Mouse (Mus musculus) G1E (cell line): ENCODE data around the gene Mob1b. TPM values are rescaled to one million over a fixed set of nuclear protein-coding genes. Genes with fewer than 3 reads are reported as not detected.

Experiments used
- ATAC-seq: 2 replicates; pipeline ENCODE4 v1.8.0; 2016; ENCODE audit warnings: mild to moderate bottlenecking; ENCODE audit not compliant: insufficient number of reproducible peaks, poor library complexity, low FRiP score, severe bottlenecking; ENCODE audit errors: extremely low read depth
- DNase-seq: peaks from one replicate; pipeline ENCODE4 v3.0.0; 2012; ENCODE audit warnings: low spot score
- H3K27me3 ChIP-seq: 2 replicates; pipeline ENCODE4 v1.6.1; 2012; ENCODE audit warnings: mild to moderate bottlenecking, low read length, inconsistent platforms; ENCODE audit not compliant: insufficient read depth
- H3K36me3 ChIP-seq: replicated peaks from 2 replicates; pipeline ENCODE3; 2012; ENCODE audit warnings: mild to moderate bottlenecking, inconsistent platforms
- H3K4me1 ChIP-seq: 2 replicates; pipeline ENCODE4 v1.6.1; 2012; ENCODE audit warnings: low read depth, low read length, inconsistent platforms, mixed read lengths; ENCODE audit not compliant: insufficient read depth
- H3K4me3 ChIP-seq: 2 replicates; pipeline ENCODE4 v1.5.1; 2012; ENCODE audit warnings: low read depth, mild to moderate bottlenecking, inconsistent platforms, low read length, moderate library complexity, mixed read lengths
- H3K9me3 ChIP-seq: replicated peaks from 2 replicates; pipeline ENCODE4 v1.6.1; 2012; ENCODE audit warnings: inconsistent platforms
- CTCF ChIP-seq: IDR thresholded peaks from 2 replicates; pipeline ENCODE4 v1.5.1; 2012; ENCODE audit warnings: low read depth, low read length, inconsistent platforms, mixed read lengths
- GATA1 ChIP-seq: IDR thresholded peaks from 2 replicates; pipeline ENCODE4 v1.6.1; 2012; ENCODE audit warnings: borderline replicate concordance, low read length, inconsistent platforms, mixed read lengths
- GATA2 ChIP-seq: IDR thresholded peaks from 2 replicates; pipeline ENCODE4 v1.6.1; 2012; ENCODE audit warnings: low read depth, low read length, inconsistent platforms, borderline replicate concordance
- POLR2AphosphoS5 ChIP-seq: IDR thresholded peaks from 2 replicates; pipeline ENCODE4 v1.6.1; 2012; ENCODE audit warnings: low read depth, low read length, inconsistent platforms; ENCODE audit not compliant: insufficient replicate concordance
- TAL1 ChIP-seq: conservative IDR thresholded peaks from 2 replicates; pipeline ENCODE4 v1.6.1; 2012; ENCODE audit warnings: low read depth, low read length, inconsistent platforms, mixed read lengths
- polyA plus RNA-seq: library from polyadenylated mRNA; stranded (reverse); fragments of >175 nt; gene quantifications from 2 replicates; pipeline ENCODE4 v1.2.3, GENCODE M21; 2012
- total RNA-seq, 2 experiments: library from RNA; stranded (forward) in 1 of 2; stranded (reverse) in 1 of 2; fragments of 200-1000 nt in 1 of 2; fragments of >200 nt in 1 of 2; fragmentation: Nextera tagmentation in 1 of 2; gene quantifications; 2 replicates each; pipeline ENCODE4 v1.2.3; 2014 to 2017

Mob1b gene
- total and polyA plus RNA-seq, 3 experiments, result 18.4 to 47.9 (median 20.7) TPM

- Histone ChIP-seq H3K4me1 (no peaks in the 10 kb centered on the region), H3K4me3 (no peak overlapping the region), H3K27me3 (peaks cover 4% of the 10 kb centered on the region; the same call in 1 of the 2 replicates), H3K9me3 (no peaks in the 10 kb centered on the region), H3K36me3 (peaks cover 3% of the 10 kb centered on the region)
- ATAC-seq, result 0 out of 2 replicates have a peak, but pooled peaks have one; percentile 45
- no peak for DNase-seq
- TF ChIP-seq GATA2 (no peak), TAL1 (no peak), CTCF (peak; percentile 53; the same call in 1 of the 2 replicates)
Measured at GRCm38 (mm10) chr5:88791256-88792245, 70.9 kb downstream of the Mob1b start.

- H3K4me1 ChIP-seq, result no peaks in the 10 kb centered on the region
- no peaks in the 10 kb centered on the region for H3K36me3 ChIP-seq
- no peaks in the 10 kb centered on the region for H3K9me3 ChIP-seq
- no peak for TF ChIP-seq GATA1
- ATAC-seq (no peak), DNase-seq (no peak)
- H3K27me3 ChIP-seq, result peaks cover 7% of the 10 kb centered on the region; the same call in 1 of the 2 replicates
- no peak overlapping the region for H3K4me3 ChIP-seq
Measured at GRCm38 (mm10) chr5:88793676-88794075, 73.0 kb downstream of the Mob1b start.

- Histone ChIP-seq H3K4me3 (no peak overlapping the region), H3K4me1 (no peaks in the 10 kb centered on the region), H3K27me3 (peaks cover 7% of the 10 kb centered on the region; the same call in 1 of the 2 replicates), H3K36me3 (no peaks in the 10 kb centered on the region), H3K9me3 (no peaks in the 10 kb centered on the region)
- ATAC-seq (no peak), DNase-seq (no peak)
- TF ChIP-seq TAL1, result no peak
- no peak for TF ChIP-seq GATA1
- TF ChIP-seq GATA2, result no peak
- TF ChIP-seq CTCF, result no peak
- no peak for TF ChIP-seq POLR2AphosphoS5
Measured at GRCm38 (mm10) chr5:88795910-88796584, 75.4 kb downstream of the Mob1b start.

- no peak for DNase-seq
- H3K27me3 ChIP-seq, result peaks cover 7% of the 10 kb centered on the region; the same call in 1 of the 2 replicates
- TF ChIP-seq CTCF (no peak), GATA2 (no peak), POLR2AphosphoS5 (no peak), TAL1 (no peak), GATA1 (no peak)
Measured at GRCm38 (mm10) chr5:88796588-88796987, 75.9 kb downstream of the Mob1b start.

GRCm38 (mm10) chr5:88797121-88797520, 76.5 kb downstream of the Mob1b start:
- Histone ChIP-seq H3K36me3 (no peaks in the 10 kb centered on the region), H3K4me1 (no peaks in the 10 kb centered on the region), H3K4me3 (no peak overlapping the region), H3K27me3 (peaks cover 7% of the 10 kb centered on the region; the same call in 1 of the 2 replicates), H3K9me3 (no peaks in the 10 kb centered on the region)
- DNase-seq (no peak), ATAC-seq (no peak)
- TF ChIP-seq GATA1 (no peak), TAL1 (no peak), CTCF (no peak), POLR2AphosphoS5 (no peak), GATA2 (no peak)

More at GRCm38 (mm10) chr5:88796588-88796987, 75.9 kb downstream of the Mob1b start:
- Histone ChIP-seq H3K4me3 (no peak overlapping the region), H3K4me1 (no peaks in the 10 kb centered on the region), H3K36me3 (no peaks in the 10 kb centered on the region), H3K9me3 (no peaks in the 10 kb centered on the region)
- ATAC-seq, result no peak

- Histone ChIP-seq H3K9me3 (no peaks in the 10 kb centered on the region), H3K4me3 (no peak overlapping the region), H3K27me3 (peaks cover 3% of the 10 kb centered on the region; the same call in 1 of the 2 replicates), H3K36me3 (no peaks in the 10 kb centered on the region), H3K4me1 (no peaks in the 10 kb centered on the region)
- no peak for TF ChIP-seq GATA1
- TF ChIP-seq GATA2, result no peak
- no peak for TF ChIP-seq CTCF
- TF ChIP-seq TAL1, result no peak
- TF ChIP-seq POLR2AphosphoS5, result no peak
- ATAC-seq (no peak), DNase-seq (no peak)
Measured at GRCm38 (mm10) chr5:88805616-88806015, 85.0 kb downstream of the Mob1b start.
